Mouse (Mus musculus) activated CD4-positive, CD25-positive, alpha-beta regulatory T cell, adult 4 months (primary cell): Measurements from ENCODE around the gene Frat1. TPM values are rescaled to one million over a fixed set of nuclear protein-coding genes. Genes with fewer than 3 reads are reported as not detected.

Source experiments
- ATAC-seq: one replicate; pipeline ENCODE4 v1.8.0; 2017
- polyA plus RNA-seq, 2 experiments: library from polyadenylated mRNA; unstranded; fragments of 100-300 nt; shearing (Covaris generic); gene quantifications; one replicate each; pipeline ENCODE4 v1.2.1; 2017

Frat1 gene
- polyA plus RNA-seq, 2 experiments from 2014 or later = 15.5 to 17.9 TPM

- no peak for ATAC-seq
Measured at GRCm38 (mm10) chr19:41816915-41817314, 12.9 kb upstream of the Frat1 start.

- no peak for ATAC-seq
Measured at GRCm38 (mm10) chr19:41817325-41817724, 12.4 kb upstream of the Frat1 start.

GRCm38 (mm10) chr19:41818749-41819148, 11.0 kb upstream of the Frat1 start:
- no peak for ATAC-seq

GRCm38 (mm10) chr19:41821436-41821835, 8.3 kb upstream of the Frat1 start:
- ATAC-seq = no peak

- ATAC-seq = no peak
Measured at GRCm38 (mm10) chr19:41822589-41822988, 7.2 kb upstream of the Frat1 start.

GRCm38 (mm10) chr19:41824950-41825349, 4.8 kb upstream of the Frat1 start:
- ATAC-seq = no peak

GRCm38 (mm10) chr19:41826529-41826928, 3.2 kb upstream of the Frat1 start:
- no peak for ATAC-seq

- no peak for ATAC-seq
Measured at GRCm38 (mm10) chr19:41828941-41829340, 829 bp upstream of the Frat1 start.

- ATAC-seq = peak; percentile 69
Measured at GRCm38 (mm10) chr19:41830106-41831031, 599 bp downstream of the Frat1 start.

GRCm38 (mm10) chr19:41831101-41831570, 1.4 kb downstream of the Frat1 start:
- no peak for ATAC-seq

- no peak for ATAC-seq
Measured at GRCm38 (mm10) chr19:41831718-41832391, 2.1 kb downstream of the Frat1 start.

- no peak for ATAC-seq
Measured at GRCm38 (mm10) chr19:41832501-41833201, 2.9 kb downstream of the Frat1 start.

- ATAC-seq = no peak
Measured at GRCm38 (mm10) chr19:41835407-41835806, 5.6 kb downstream of the Frat1 start.

GRCm38 (mm10) chr19:41835816-41836215, 6.0 kb downstream of the Frat1 start:
- no peak for ATAC-seq

- no peak for ATAC-seq
Measured at GRCm38 (mm10) chr19:41836719-41837118, 6.9 kb downstream of the Frat1 start.

- ATAC-seq = no peak
Measured at GRCm38 (mm10) chr19:41837194-41837916, 7.6 kb downstream of the Frat1 start.

GRCm38 (mm10) chr19:41837917-41838261, 8.1 kb downstream of the Frat1 start:
- ATAC-seq = no peak

GRCm38 (mm10) chr19:41838808-41839207, 9.0 kb downstream of the Frat1 start:
- no peak for ATAC-seq

GRCm38 (mm10) chr19:41839685-41840084, 9.9 kb downstream of the Frat1 start:
- ATAC-seq = no peak

- no peak for ATAC-seq
Measured at GRCm38 (mm10) chr19:41841105-41841750, 11.5 kb downstream of the Frat1 start.

GRCm38 (mm10) chr19:41842196-41842595, 12.4 kb downstream of the Frat1 start:
- ATAC-seq = no peak

GRCm38 (mm10) chr19:41842706-41843105, 12.9 kb downstream of the Frat1 start:
- no peak for ATAC-seq
